Mouse (Mus musculus): ENCODE results near the gene Itgb7. TPM values are rescaled to one million over a fixed set of nuclear protein-coding genes. Genes with fewer than 3 reads are reported as not detected.
A peak's percentile ranks its signal among the peaks of the same experiment; 100 is the strongest.

The Itgb7 gene
- total and polyA plus RNA-seq, 3 experiments, result 7.4 to 15.2 TPM; not detected in 1

DNA sequence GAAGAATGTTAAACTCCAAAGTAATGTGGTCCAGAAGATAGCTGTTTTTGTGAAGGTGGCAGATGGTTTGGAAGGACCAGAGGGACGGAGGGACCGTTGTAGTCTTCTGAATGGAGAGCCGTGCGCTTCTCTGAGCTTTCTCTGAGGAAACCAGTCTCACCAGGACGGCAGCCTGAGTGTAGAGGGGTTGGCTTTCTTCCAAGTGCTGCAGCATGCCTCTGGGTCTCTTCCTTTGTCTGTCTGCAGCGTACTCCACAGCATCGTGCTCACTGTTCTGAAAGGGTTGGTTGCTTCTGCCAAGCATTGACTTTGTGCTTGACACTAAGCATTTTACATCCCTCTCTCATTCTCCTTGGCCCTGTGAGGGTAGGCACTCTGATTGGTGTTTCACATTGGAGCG is 26.0 kb downstream of the Itgb7 start:
- TF ChIP-seq ETS1 (IDR thresholded peaks at IDR 0.05; ENCODE audit: low read depth, low read length), result no peak
- no peak for TF ChIP-seq NELFE (IDR thresholded peaks at IDR 0.05; ENCODE audit: low read depth, low read length)
- TF ChIP-seq RCOR1 (IDR thresholded peaks at IDR 0.05; ENCODE audit: low read depth, low read length), result no peak
- no peak for TF ChIP-seq ZNF384 (IDR thresholded peaks at IDR 0.05; ENCODE audit: low read depth, low read length)
- no peak for TF ChIP-seq USF2 (IDR thresholded peaks at IDR 0.05; ENCODE audit: borderline replicate concordance in 1 of 2, insufficient read depth in 1 of 2, low read depth in 1 of 2, low read length in 2 of 2)
- TF ChIP-seq SMC3 (IDR thresholded peaks at IDR 0.05; ENCODE audit: low read depth, low read length), result no peak
- no peak for TF ChIP-seq JUND (IDR thresholded peaks at IDR 0.05; ENCODE audit: low read depth, low read length)
- H3K9ac ChIP-seq (ENCODE audit: control insufficient read depth, low read depth, low read length, poor library complexity, severe bottlenecking), result no peak overlapping the region

GRCm38 (mm10) chr15:102204674-102205505 is 26.9 kb downstream of the Itgb7 start, which contains the start of gene Csad:
Csad (minus strand) TSS chr15:102204724.
- peak within 1 kb of the TSS; percentile 97 for H3K9ac ChIP-seq (ENCODE audit: control insufficient read depth, low read depth, low read length, poor library complexity, severe bottlenecking)
- no peaks in the 10 kb centered on the region for H3K27me3 ChIP-seq (ENCODE audit: control insufficient read depth in 1 of 2, insufficient read depth in 2 of 2, low read length in 2 of 2)
- peaks cover 9 to 42% of the 10 kb centered on the region in 2 experiments for H3K36me3 ChIP-seq (ENCODE audit: control insufficient read depth in 1 of 2, insufficient read depth in 2 of 2, low read length in 2 of 2)
- H3K27ac ChIP-seq (ENCODE audit: control insufficient read depth, low read depth, low read length), result peak within 1 kb of the TSS; percentile 96
- H3K4me1 ChIP-seq (ENCODE audit: control insufficient read depth in 1 of 2, insufficient read depth in 2 of 2, low read length in 2 of 2), result peaks cover 13 to 24% of the 10 kb centered on the region in 2 experiments
- H3K4me3 ChIP-seq (ENCODE audit: control insufficient read depth in 1 of 2, insufficient read depth in 1 of 2, low read depth in 2 of 2, low read length in 2 of 2), result peak within 1 kb of the TSS; percentile 93 to 97
- no peaks in the 10 kb centered on the region for H3K9me3 ChIP-seq (replicated peaks; ENCODE audit: insufficient read depth, low read length)
- no peak for DNase-seq (ENCODE audit: low read depth, low spot score)
- peaks cover 8% of the 10 kb centered on the region for H3K79me2 ChIP-seq (ENCODE audit: control insufficient read depth, insufficient read depth, low read length, poor library complexity)
- TF ChIP-seq ETS1 (IDR thresholded peaks at IDR 0.05; ENCODE audit: low read depth, low read length), result no peak
- TF ChIP-seq POLR2A (IDR thresholded peaks at IDR 0.05; ENCODE audit: control insufficient read depth in 1 of 2, insufficient read depth in 1 of 2, low read depth in 1 of 2, low read length in 2 of 2, poor library complexity in 1 of 2), result no peak
- no peak for TF ChIP-seq GABPA (IDR thresholded peaks at IDR 0.05; ENCODE audit: low read depth, low read length)
- TF ChIP-seq CHD2 (IDR thresholded peaks at IDR 0.05; ENCODE audit: low read length), result no peak
- no peak for TF ChIP-seq MEF2A (IDR thresholded peaks at IDR 0.05; ENCODE audit: extremely low read depth, insufficient replicate concordance, low read depth, low read length, poor library complexity, severe bottlenecking)
- no peak for TF ChIP-seq TBP (IDR thresholded peaks at IDR 0.05; ENCODE audit: low read depth, low read length)
- no peak for TF ChIP-seq MYB (IDR thresholded peaks at IDR 0.05; ENCODE audit: low read depth, low read length)
- TF ChIP-seq EP300 (IDR thresholded peaks at IDR 0.05; ENCODE audit: low read depth in 1 of 2, low read length in 2 of 2), result no peak
- TF ChIP-seq POLR2AphosphoS5 (IDR thresholded peaks at IDR 0.05; ENCODE audit: borderline replicate concordance, low read depth, low read length), result no peak
- TF ChIP-seq HCFC1 (IDR thresholded peaks at IDR 0.05; ENCODE audit: low read depth, low read length), result no peak
- TF ChIP-seq RCOR1 (IDR thresholded peaks at IDR 0.05; ENCODE audit: low read depth, low read length), result no peak
- TF ChIP-seq MAFK (IDR thresholded peaks at IDR 0.05; ENCODE audit: borderline replicate concordance, low read depth, low read length), result no peak
- TF ChIP-seq KAT2A (conservative IDR thresholded peaks at IDR 0.05; ENCODE audit: low read depth, low read length), result no peak
- TF ChIP-seq JUND (IDR thresholded peaks at IDR 0.05; ENCODE audit: low read depth, low read length), result no peak

More for the DNA sequence above, 26.0 kb downstream of the Itgb7 start:
- Histone ChIP-seq H3K36me3 (ENCODE audit: control insufficient read depth in 1 of 2, insufficient read depth in 2 of 2, low read length in 2 of 2) (peaks cover 14 to 42% of the 10 kb centered on the region in 2 experiments), H3K4me1 (ENCODE audit: control insufficient read depth in 1 of 2, insufficient read depth in 2 of 2, low read length in 2 of 2) (peaks cover 13 to 27% of the 10 kb centered on the region in 2 experiments), H3K27ac (ENCODE audit: control insufficient read depth, low read depth, low read length) (no peak overlapping the region), H3K79me2 (ENCODE audit: control insufficient read depth, insufficient read depth, low read length, poor library complexity) (peaks cover 8% of the 10 kb centered on the region), H3K9me3 (replicated peaks; ENCODE audit: insufficient read depth, low read length) (no peaks in the 10 kb centered on the region), H3K27me3 (ENCODE audit: control insufficient read depth in 1 of 2, insufficient read depth in 2 of 2, low read length in 2 of 2) (no peaks in the 10 kb centered on the region), H3K4me3 (ENCODE audit: control insufficient read depth in 1 of 2, insufficient read depth in 1 of 2, low read depth in 2 of 2, low read length in 2 of 2) (no peak overlapping the region)
- DNase-seq (ENCODE audit: low read depth, low spot score), result peak; percentile 30

All from MEL (cell line).